Mouse (Mus musculus) ES-E14 (cell line): ENCODE measurements around the gene Shq1. TPM values are rescaled to one million over a fixed set of nuclear protein-coding genes. Genes with fewer than 3 reads are reported as not detected.

Source experiments
- DNase-seq: peaks from one replicate; pipeline ENCODE4 v3.0.0-alpha.2; 2013; ENCODE audit warnings: low read depth, low spot score
- H3K27ac ChIP-seq: 2 replicates; pipeline ENCODE4 v1.5.1; 2012; ENCODE audit warnings: low read depth, mild to moderate bottlenecking, low read length, moderate library complexity, mixed read lengths; ENCODE audit not compliant: poor library complexity, insufficient read depth, severe bottlenecking
- H3K36me3 ChIP-seq: 2 replicates; pipeline ENCODE4 v1.6.1; 2012; ENCODE audit warnings: mild to moderate bottlenecking, low read length, moderate library complexity, mixed read lengths; ENCODE audit not compliant: control insufficient read depth, poor library complexity, insufficient read depth, severe bottlenecking
- H3K4me1 ChIP-seq, 2 experiments: fragments of 150-350 bp in 1 of 2; sonication (generic) in 1 of 2; 2 replicates each; pipeline ENCODE4 v1.6.1; 2012; ENCODE audit warnings: low read length in 2 of 2, mild to moderate bottlenecking in 1 of 2, mixed read lengths in 1 of 2; ENCODE audit not compliant: control insufficient read depth in 2 of 2, insufficient read depth in 2 of 2, poor library complexity in 1 of 2
- H3K4me3 ChIP-seq, 2 experiments: fragments of 150-350 bp in 1 of 2; sonication (generic) in 1 of 2; 2 replicates each; pipeline ENCODE4 v1.5.1; 2012; ENCODE audit warnings: low read length in 2 of 2, low read depth in 1 of 2, mild to moderate bottlenecking in 1 of 2, mixed read lengths in 1 of 2; ENCODE audit not compliant: insufficient read depth in 1 of 2, poor library complexity in 1 of 2, severe bottlenecking in 1 of 2
- H3K9ac ChIP-seq: 2 replicates; pipeline ENCODE4 v1.6.1; 2012; ENCODE audit warnings: low read depth, mild to moderate bottlenecking, low read length, mixed read lengths; ENCODE audit not compliant: poor library complexity, insufficient read depth, severe bottlenecking
- H3K9me3 ChIP-seq: fragments of 150-350 bp; sonication (generic); 2 replicates; pipeline ENCODE4 v1.6.1; 2012; ENCODE audit warnings: low read depth, mild to moderate bottlenecking, low read length; ENCODE audit not compliant: control insufficient read depth, insufficient read depth
- CHD2 ChIP-seq: IDR thresholded peaks from 2 replicates; pipeline ENCODE4 v1.6.1; 2014; ENCODE audit warnings: mild to moderate bottlenecking, low read depth, low read length, inconsistent platforms
- HCFC1 ChIP-seq: IDR thresholded peaks from 2 replicates; pipeline ENCODE4 v1.6.1; 2012; ENCODE audit warnings: low read length, inconsistent platforms, borderline replicate concordance; ENCODE audit not compliant: insufficient read depth
- MAFK ChIP-seq: IDR thresholded peaks from 2 replicates; pipeline ENCODE4 v1.6.1; 2014; ENCODE audit warnings: mild to moderate bottlenecking, low read depth, low read length, inconsistent platforms; ENCODE audit not compliant: insufficient read depth
- ZC3H11A ChIP-seq: IDR thresholded peaks from 2 replicates; pipeline ENCODE4 v1.6.1; 2012; ENCODE audit warnings: low read depth, mild to moderate bottlenecking, inconsistent platforms, low read length, borderline replicate concordance
- ZNF384 ChIP-seq: IDR thresholded peaks from 2 replicates; pipeline ENCODE4 v1.6.1; 2012; ENCODE audit warnings: low read depth, low read length, inconsistent platforms
- in situ Hi-C, 2 experiments: fragments of 600-800 bp; cut with MboI; formaldehyde crosslinking; loops; one replicate each; pipeline ENCODE4 v1.15.1; 2025; ENCODE audit warnings: low sequenced_read_pairs in 2 of 2, inconsistent platforms in 1 of 2; ENCODE audit not compliant: unreplicated experiment in 2 of 2
- total RNA-seq: library from RNA; depleted of rRNA; stranded (reverse); fragments of 300-350 nt; gene quantifications from 2 replicates; pipeline ENCODE4 v1.2.3, GENCODE M21; 2012

The Shq1 gene
- total RNA-seq, 1 experiment, result 25.1 TPM

GRCm38 (mm10) chr6:100601634-100602033 is 69.3 kb downstream of the Shq1 start:
- Histone ChIP-seq H3K36me3 (peaks cover 3% of the 10 kb centered on the region; the same call in 1 of the 2 replicates), H3K9me3 (no peaks in the 10 kb centered on the region), H3K4me3 (no peak overlapping the region), H3K27ac (no peak overlapping the region), H3K9ac (no peak overlapping the region), H3K4me1 (no peaks in the 10 kb centered on the region)
- 0 out of 2 replicates have a peak, but pooled peaks have one; percentile 2 for TF ChIP-seq MAFK
- TF ChIP-seq ZNF384, result no peak
- no peak for DNase-seq
- in situ Hi-C loops, result no loop called here

- no peak overlapping the region for H3K27ac ChIP-seq
- no peak for TF ChIP-seq ZNF384
- TF ChIP-seq ZC3H11A, result no peak
- no peak for TF ChIP-seq CHD2
- TF ChIP-seq HCFC1, result no peak
- no peak for TF ChIP-seq MAFK
These were observed 77.1 kb downstream of the Shq1 start for GRCm38 (mm10) chr6:100593857-100594256.

GRCm38 (mm10) chr6:100592991-100593390 is 78.0 kb downstream of the Shq1 start:
- Histone ChIP-seq H3K9ac (no peak overlapping the region), H3K36me3 (no peaks in the 10 kb centered on the region), H3K4me1 (no peaks in the 10 kb centered on the region), H3K27ac (no peak overlapping the region), H3K4me3 (no peak overlapping the region), H3K9me3 (no peaks in the 10 kb centered on the region)
- no peak for TF ChIP-seq HCFC1
- no peak for TF ChIP-seq ZNF384
- TF ChIP-seq CHD2, result no peak
- TF ChIP-seq ZC3H11A, result no peak
- TF ChIP-seq MAFK, result no peak
- in situ Hi-C loops, result no loop called here
- no peak for DNase-seq

More at GRCm38 (mm10) chr6:100593857-100594256, 77.1 kb downstream of the Shq1 start:
- Histone ChIP-seq H3K9ac (no peak overlapping the region), H3K4me3 (no peak overlapping the region), H3K36me3 (no peaks in the 10 kb centered on the region), H3K9me3 (no peaks in the 10 kb centered on the region), H3K4me1 (no peaks in the 10 kb centered on the region)
- in situ Hi-C loops, result no loop called here
- DNase-seq, result no peak

GRCm38 (mm10) chr6:100590602-100591001 is 80.4 kb downstream of the Shq1 start:
- in situ Hi-C loops, result no loop called here
- TF ChIP-seq CHD2 (no peak), ZC3H11A (no peak), HCFC1 (no peak), MAFK (no peak), ZNF384 (no peak)
- DNase-seq, result no peak
- H3K9ac ChIP-seq, result no peak overlapping the region
- no peak overlapping the region for H3K27ac ChIP-seq
- H3K36me3 ChIP-seq, result no peaks in the 10 kb centered on the region
- H3K4me3 ChIP-seq, result no peak overlapping the region
- no peaks in the 10 kb centered on the region for H3K9me3 ChIP-seq
- no peaks in the 10 kb centered on the region for H3K4me1 ChIP-seq

GRCm38 (mm10) chr6:100588876-100589275 is 82.1 kb downstream of the Shq1 start:
- Histone ChIP-seq H3K4me1 (no peaks in the 10 kb centered on the region), H3K9me3 (no peaks in the 10 kb centered on the region), H3K36me3 (no peaks in the 10 kb centered on the region), H3K9ac (no peak overlapping the region), H3K4me3 (no peak overlapping the region), H3K27ac (no peak overlapping the region)
- in situ Hi-C loops, result no loop called here
- TF ChIP-seq CHD2 (no peak), ZC3H11A (no peak), MAFK (no peak)
- no peak for DNase-seq
